Mouse (Mus musculus) monocyte, adult 5-6 weeks (primary cell): ENCODE data around the gene Ppp1r2. TPM values are rescaled to one million over a fixed set of nuclear protein-coding genes. Genes with fewer than 3 reads are reported as not detected.
"Not testable (repeated sequence)": the region's sequence is repeated elsewhere in the genome, so short reads cannot be mapped to it uniquely, and the experiment has no call there.

ENCODE experiments used
- ATAC-seq: fragments of 153-309, 156-312 bp; replicated peaks from 2 replicates; pipeline ENCODE4 v1.8.0; 2017; ENCODE audit warnings: mild to moderate bottlenecking; ENCODE audit not compliant: low TSS enrichment, insufficient number of reproducible peaks, severe bottlenecking, poor library complexity, low FRiP score
- total RNA-seq: library from RNA; stranded (forward); fragments of 200-1000, 200-491, 200-594 nt; gene quantifications from 3 replicates; pipeline ENCODE4 v1.2.3, GENCODE M21; 2017

Gene Ppp1r2
- total RNA-seq = 79.6 to 110 TPM (median 91.3 TPM) in 3 replicates

GRCm38 (mm10) chr16:31274674-31275460 lies at the start of gene Ppp1r2:
TSS of gene Ppp1r2 (minus strand) at chr16:31275277.
- peak; percentile 89 for ATAC-seq

- ATAC-seq = no peak
Observed at GRCm38 (mm10) chr16:31321501-31321900, 46.4 kb upstream of the Ppp1r2 start.

DNA sequence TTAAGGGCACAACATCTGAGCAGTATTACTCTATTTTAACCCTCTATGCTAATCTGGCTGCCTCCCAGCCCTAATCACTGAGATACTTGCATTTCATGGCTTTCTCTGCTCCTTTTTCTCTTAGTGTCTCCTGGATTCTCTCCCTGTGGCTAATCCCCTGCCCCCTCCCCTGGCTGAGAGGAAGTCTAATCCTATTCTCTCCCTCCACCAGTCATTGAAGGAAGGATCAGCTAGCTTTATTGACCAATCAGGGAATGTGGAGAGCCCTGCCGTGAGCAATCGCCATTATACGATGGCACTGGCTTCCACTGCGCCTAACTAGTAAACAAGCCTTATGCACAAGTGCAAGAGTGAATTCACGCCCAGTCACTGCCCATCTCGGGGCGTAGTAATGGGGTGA lies 45.9 kb upstream of the Ppp1r2 start:
- no peak for ATAC-seq

- not testable (repeated sequence) for ATAC-seq
Observed at GRCm38 (mm10) chr16:31319723-31320122, 44.6 kb upstream of the Ppp1r2 start.

DNA sequence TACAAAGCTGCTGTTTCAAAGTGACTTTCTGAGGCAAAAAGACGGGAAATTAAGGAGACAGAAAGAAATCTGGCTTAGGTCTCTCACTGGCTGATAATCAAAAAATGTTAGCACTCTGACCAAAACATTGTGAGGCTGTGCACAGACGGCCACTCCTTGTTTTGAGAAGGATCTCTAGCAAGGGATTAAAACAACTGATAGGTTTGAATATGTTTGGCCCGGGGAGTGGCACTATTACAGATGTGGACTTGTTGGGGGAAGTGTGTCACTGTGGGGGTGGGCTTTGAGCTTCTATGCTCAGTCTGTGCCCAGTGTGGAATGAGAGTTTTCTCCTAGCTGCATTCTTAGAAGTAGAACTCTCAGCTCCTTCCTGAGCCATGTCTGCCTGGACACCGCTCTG lies 44.2 kb upstream of the Ppp1r2 start:
- no peak for ATAC-seq

DNA sequence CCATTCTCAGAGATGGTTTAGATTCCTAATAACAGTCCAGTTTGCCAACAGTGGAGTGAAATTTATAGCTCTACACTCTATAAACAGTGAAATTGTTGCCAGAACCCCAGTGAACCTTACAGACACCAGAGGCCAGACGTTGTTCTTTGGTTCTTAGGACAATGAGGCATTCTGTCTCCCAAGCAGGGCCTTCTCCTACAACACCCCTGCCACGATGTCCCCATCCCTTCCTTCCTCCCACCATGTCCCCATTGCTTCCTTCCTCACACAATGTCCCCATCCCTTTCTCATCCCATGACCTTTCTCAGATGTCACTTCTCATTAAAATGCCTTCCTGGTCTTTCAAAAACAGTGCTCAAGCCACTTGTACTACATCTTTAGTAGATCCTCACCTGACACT lies 43.3 kb upstream of the Ppp1r2 start:
- ATAC-seq = no peak

DNA sequence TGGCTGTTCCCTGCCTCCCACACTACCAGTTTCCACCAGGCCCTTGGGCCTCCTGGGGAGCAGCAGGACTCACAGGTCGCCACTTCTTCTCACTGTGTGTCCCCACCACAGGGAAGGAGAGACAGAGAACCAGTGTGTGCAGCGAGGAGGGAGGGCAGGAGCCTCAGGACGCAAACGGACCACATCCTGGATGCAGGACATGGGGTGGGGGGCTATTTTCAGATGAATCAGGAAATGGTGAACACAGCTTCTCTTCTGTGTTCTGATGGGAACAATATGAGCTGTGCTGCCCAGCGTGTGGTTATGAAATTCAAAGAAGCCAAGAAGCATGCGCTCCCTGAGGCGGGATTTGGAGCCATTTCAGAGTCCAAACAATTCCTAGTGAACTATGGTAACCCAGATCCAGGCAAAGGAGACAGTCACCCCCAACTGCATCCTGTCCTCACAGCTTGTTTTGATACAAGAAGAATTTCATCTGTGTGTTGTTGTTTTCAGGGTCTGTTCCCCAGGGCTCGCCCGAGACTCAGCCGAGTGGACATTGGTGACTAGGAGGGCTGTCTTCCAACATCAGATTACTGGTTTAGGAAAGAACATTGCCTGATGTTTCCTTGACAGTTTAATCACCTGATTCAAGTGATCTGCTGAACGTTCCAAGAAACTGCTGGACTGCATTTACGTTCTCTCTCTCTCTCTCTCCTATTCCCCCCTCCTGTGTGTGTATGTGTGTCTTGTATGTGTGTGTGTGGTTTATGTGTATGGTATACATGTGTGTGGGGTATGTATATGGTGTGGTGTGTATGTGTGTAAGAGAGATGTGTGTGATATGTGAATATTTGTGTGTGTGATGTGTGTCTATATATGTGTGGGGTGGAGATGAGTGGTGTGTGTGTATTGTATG lies 41.4 kb upstream of the Ppp1r2 start:
- not testable (repeated sequence) for ATAC-seq

DNA sequence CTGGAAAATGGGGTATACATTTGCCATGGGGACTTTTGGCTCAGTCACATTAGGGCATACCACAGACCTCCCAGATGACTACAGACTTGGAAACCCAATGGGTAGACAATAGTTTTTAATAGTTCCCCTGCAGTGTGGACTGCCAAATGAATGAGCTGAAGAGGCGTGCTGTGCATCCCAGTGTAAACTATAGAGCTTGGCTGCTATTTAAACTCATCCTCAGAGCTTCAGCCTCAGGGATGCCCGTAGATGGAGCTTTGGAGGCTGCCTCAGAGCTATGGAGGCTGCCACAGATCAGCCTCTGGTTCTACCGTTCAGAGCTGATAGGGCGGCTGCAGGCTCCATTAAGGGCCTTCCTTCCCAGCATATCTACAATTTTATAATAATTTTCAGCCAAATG lies 40.2 kb upstream of the Ppp1r2 start:
- ATAC-seq = no peak

GRCm38 (mm10) chr16:31314497-31315233 lies 39.6 kb upstream of the Ppp1r2 start, which contains the start of gene Apod:
TSS of gene Apod (minus strand) at chr16:31314808.
- no peak for ATAC-seq

DNA sequence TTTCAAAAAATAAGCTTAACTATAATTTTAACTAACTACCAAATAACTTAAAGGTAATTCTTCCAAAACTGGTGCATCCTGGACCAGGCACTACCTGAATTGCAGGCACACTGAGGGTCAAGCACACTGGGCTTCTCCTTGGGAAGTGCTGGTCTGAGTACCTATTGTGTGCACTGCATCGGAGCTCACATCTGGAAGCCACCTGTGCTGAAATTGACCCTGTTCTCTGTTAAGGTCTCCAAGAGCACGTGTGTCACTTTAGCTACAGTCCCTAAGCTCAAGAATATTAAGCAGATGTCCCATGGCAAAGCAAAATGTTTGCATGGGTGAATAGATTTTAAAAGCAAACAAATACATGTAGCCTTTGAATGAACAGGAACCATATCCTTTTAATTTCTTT lies 38.5 kb upstream of the Ppp1r2 start:
- ATAC-seq = no peak

GRCm38 (mm10) chr16:31312296-31312695 lies 37.2 kb upstream of the Ppp1r2 start:
- ATAC-seq = no peak

DNA sequence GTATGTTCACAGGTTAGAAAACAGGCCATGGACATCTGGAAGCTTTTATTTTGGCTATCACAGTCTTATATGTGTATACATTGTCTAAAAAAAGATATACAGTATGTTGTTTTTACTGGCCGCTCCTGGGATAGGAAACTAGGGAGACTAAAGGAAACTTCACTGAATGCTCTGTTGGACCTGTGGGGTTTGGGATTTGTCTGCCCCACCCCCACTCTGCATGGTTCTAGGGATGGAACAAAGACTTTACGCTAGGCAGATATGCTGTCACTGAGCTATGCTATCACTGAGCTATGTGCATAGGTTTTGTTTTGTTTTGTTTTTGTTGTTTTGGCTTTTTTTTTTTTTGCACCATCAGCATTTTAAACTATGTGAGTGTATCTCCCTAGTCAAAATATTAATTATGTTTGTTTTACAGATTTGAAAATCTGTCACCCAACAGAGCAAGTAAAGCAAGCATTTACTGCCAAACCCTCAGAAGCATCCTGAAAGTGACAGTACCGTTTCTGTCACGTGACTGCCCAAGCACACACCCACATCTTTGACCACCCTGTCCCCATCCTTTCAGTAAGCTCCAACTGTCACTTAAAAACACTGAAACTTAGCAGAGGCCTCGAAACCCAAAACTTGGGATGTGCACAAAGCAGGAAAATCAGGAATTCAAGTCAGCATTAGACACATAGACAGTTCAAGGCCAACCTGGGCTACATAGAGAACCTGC lies 30.3 kb upstream of the Ppp1r2 start:
- ATAC-seq = no peak

GRCm38 (mm10) chr16:31303276-31303675 lies 28.2 kb upstream of the Ppp1r2 start:
- no peak for ATAC-seq

DNA sequence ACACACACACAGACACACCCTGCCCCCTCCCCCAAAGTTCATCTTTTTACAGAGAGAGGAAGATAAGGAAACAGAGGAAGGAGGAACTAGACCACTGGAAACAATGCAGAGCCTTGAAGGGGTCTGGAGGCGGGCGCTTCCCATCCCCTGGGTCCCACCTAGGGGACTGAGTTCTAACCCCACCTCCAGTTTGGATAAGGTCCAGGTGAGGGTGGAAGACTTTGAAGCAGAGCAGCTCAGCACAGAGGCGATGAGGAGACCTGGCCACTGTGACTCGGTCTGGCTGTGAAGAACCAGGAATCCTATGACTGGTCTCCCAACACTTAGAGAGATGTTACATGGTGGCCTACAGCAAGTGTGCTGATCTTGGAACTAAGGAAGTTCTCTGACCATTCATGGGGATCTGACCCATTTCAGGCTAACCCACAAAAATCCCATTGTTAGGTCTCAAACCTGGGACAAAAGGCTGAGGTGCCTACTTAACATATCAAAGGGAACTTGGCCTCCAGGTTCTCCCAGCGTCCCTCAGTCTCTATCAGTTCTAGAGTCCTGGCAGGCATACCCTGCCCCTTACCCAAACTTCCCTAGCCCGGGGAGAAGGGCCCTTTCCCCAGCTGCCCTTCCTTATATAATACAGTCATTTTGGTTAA lies 25.9 kb upstream of the Ppp1r2 start:
- no peak for ATAC-seq

- no peak for ATAC-seq
Observed at GRCm38 (mm10) chr16:31300467-31300866, 25.4 kb upstream of the Ppp1r2 start.

DNA sequence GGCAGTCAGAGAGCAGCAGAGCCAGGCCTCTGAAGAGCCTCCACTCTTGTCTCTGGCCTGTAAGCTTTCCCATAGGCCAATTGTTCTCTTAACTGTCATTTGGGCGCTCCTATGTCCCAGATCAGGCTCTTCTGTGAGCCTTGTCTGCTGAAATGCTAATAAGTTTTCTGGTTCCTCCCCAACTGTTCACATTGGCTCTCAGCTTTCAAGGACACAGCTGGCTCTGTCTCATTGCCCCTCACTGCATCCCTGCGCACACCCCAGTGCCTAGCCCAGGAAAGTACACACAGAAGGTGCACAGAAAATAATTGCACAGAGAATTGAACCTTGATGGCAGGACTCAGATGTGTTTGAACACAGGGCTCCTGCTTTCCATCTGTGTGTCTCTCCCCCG lies 24.9 kb upstream of the Ppp1r2 start:
- no peak for ATAC-seq

- no peak for ATAC-seq
Observed at GRCm38 (mm10) chr16:31299164-31299959, 24.3 kb upstream of the Ppp1r2 start.
